Mouse (Mus musculus) ES-E14 (cell line): Measurements from ENCODE around the gene Hunk.

Source experiments
- CHD2 ChIP-seq: IDR thresholded peaks from 2 replicates; pipeline ENCODE4 v1.6.1; 2014; ENCODE audit warnings: mild to moderate bottlenecking, low read depth, low read length, inconsistent platforms
- MAFK ChIP-seq: IDR thresholded peaks from 2 replicates; pipeline ENCODE4 v1.6.1; 2014; ENCODE audit warnings: mild to moderate bottlenecking, low read depth, low read length, inconsistent platforms; ENCODE audit not compliant: insufficient read depth
- ZC3H11A ChIP-seq: IDR thresholded peaks from 2 replicates; pipeline ENCODE4 v1.6.1; 2012; ENCODE audit warnings: low read depth, mild to moderate bottlenecking, inconsistent platforms, low read length, borderline replicate concordance
- ZNF384 ChIP-seq: IDR thresholded peaks from 2 replicates; pipeline ENCODE4 v1.6.1; 2012; ENCODE audit warnings: low read depth, low read length, inconsistent platforms

DNA sequence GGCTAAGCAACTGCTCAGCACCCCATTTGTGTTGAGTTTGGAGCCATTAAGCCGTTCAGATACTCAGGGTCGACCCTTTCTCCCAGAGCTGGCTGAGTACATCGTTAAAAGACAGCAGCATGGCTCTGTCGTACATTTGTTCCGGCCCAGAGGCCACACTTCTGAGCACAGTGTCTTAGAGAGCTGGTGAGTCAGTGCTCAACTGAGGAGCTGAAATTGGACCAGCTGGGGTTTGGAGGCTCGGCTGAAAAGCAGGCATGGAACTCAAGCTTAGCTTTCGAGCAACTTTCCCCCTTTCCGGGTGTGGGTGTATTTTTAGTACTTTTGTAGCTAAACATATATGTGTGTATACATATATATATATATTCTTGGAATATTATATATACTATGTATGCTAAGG, 34.1 kb upstream of the Hunk start:
- TF ChIP-seq CHD2: no peak
- TF ChIP-seq ZC3H11A: no peak
- TF ChIP-seq MAFK: no peak
- TF ChIP-seq ZNF384: no peak
